Mouse (Mus musculus): Measurements from ENCODE around the gene Dab1.

DNA sequence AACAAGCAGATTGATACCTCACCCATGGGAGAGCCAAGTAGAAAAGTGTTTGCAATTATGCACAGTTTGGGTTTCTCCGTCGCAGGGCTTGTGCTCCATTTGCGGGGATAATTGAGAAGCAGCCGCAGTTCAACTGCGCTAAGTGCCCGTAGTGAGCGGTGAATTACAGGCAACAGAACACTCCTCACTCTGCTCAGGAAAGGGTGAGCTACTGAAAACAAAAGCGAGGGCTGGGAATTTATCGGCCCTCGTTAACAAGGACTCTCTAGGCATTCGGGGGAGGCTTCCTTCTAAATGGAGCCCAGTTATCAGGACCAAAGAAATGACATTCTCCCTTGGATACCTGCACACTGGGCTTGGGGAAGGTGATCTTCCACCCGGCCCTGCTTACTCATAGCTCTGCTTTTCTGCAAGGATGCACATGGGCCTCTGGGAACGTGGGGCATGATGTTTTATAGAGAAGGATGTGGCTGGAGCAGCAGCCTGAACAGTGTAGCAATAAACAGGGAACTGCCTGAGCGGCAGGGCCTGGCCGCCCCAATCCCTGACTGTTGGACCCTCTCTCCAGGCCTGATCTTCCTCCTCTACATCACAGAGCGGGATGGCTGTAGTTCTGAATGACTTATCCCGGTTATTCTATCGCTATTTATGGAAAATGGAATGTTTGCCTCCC, 1067.1 kb downstream of the Dab1 start:
- TF ChIP-seq TBP (IDR thresholded peaks at IDR 0.05; ENCODE audit: low read depth, low read length) (no peak), SIN3A (IDR thresholded peaks at IDR 0.05; ENCODE audit: low read length) (no peak), E2F4 (IDR thresholded peaks at IDR 0.05; ENCODE audit: borderline replicate concordance, low read depth, low read length) (no peak), CTCF (IDR thresholded peaks at IDR 0.05 in 2 of 3, conservative IDR thresholded peaks at IDR 0.05 in 1 of 3; ENCODE audit: control insufficient read depth in 1 of 3, insufficient read depth in 1 of 3, low read depth in 2 of 3, low read length in 3 of 3, poor library complexity in 1 of 3, severe bottlenecking in 1 of 3) (no peak), GABPA (IDR thresholded peaks at IDR 0.05; ENCODE audit: low read depth, low read length) (no peak)

All from MEL (cell line).